Mouse (Mus musculus): ENCODE measurements around the gene Fgfrl1.

The Fgfrl1 gene

GRCm38 (mm10) chr5:108667370-108667769 is 24.8 kb upstream of the Fgfrl1 start:
- no peak for DNase-seq (ENCODE audit: low spot score)

DNA sequence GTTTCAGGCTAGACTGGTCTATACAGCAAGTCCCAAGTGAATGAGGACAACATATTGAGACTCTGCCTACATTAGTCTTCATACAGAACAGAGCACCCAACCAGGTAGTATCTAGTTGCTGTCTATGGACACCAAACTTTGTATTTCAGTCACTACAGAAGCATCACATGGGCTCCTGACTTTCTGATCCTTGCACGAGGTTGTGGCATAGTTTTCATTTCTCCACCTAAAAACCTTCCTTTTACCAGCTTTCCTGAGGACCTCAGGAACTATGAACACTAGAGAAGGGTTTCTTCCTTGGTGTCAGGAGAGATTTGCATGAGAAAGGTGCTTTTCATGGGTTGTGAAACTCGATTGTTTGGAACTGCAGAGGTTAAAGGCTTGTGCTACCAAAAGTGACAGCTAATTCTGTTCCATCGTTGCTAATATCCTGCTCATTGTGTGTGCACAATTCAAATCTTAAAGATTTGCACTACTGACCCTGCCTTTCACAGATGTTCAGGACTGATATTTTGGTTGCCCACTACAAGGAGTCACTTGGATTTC is 23.7 kb upstream of the Fgfrl1 start:
- DNase-seq (ENCODE audit: low spot score) = no peak

- DNase-seq (ENCODE audit: low spot score) = peak; percentile 83
Measured at GRCm38 (mm10) chr5:108668977-108669936, 22.9 kb upstream of the Fgfrl1 start, which contains the start of gene Dgkq. Gene Dgkq, minus strand, starts transcription at chr5:108669672.

- DNase-seq (ENCODE audit: low spot score) = no peak
Measured at GRCm38 (mm10) chr5:108669986-108670385, 22.2 kb upstream of the Fgfrl1 start.

DNA sequence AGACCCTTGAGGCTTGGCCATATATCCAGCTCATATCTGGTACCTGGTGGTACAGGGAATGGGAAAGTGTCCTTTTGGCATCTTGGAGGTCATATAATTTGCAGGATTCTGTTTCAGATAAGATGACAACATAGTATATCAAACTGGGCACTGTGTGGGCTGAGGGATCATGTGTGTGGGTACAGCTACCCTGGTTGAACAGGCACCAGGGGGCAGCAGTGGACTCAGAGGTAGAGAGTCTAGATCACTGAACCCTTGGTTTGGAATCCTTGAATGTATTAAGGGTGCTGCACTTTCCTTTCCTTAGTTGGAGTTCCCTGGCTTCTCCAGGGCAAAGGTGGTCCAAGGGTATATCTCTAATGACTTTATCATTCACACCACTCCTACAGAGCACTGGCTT is 21.4 kb upstream of the Fgfrl1 start:
- peak; percentile 52 for DNase-seq (ENCODE audit: low spot score)

DNA sequence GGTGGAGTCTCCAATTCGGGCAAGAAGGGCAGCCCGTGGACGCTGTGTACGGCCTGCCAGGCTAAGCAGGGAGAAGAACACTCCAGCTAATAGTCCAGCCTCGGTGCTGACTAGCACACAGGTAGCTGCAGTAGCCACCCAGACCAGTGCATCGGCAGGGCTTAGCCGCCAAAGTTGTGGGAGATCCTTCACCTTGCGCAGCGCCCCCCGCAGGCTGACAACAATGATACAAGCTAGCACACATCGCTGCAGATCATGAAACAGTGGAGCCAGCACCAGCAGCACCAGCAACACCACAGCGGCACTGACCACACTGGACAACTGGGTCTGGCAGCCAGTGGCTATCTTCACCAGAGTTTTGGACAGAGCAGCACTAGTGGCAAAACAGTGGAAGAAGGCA is 20.4 kb upstream of the Fgfrl1 start:
- DNase-seq (ENCODE audit: low spot score) = no peak

- DNase-seq (ENCODE audit: low spot score) = no peak
Measured at GRCm38 (mm10) chr5:108674624-108675023, 17.6 kb upstream of the Fgfrl1 start.

DNA sequence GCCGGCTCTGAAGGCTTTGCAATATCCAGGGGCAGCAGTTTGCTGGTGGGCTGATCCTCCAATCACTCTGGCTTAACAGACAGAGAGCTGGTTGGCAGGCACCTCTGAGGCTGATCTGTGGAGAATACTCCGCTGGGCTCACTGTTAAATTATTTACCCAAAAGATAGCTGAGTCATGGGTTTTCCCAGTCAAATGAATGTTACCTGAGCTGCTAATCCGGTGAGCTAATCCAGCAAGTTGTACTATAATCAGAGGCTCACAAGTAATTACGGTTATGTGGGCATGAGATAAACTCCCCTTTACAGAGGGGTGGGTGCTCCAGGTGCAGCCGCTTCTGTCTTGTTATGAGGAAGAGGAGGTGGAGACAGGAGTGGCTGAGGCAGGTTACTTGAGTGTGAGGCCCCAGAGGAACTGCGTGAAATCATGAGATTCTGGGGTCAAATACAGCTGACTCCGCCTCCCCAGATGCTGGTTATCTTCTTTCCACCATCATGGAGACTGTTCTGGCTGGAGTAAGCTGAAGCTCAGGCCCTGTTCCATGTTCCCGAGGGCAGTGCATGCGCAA is 16.8 kb upstream of the Fgfrl1 start, which contains the start of gene Slc26a1:
Gene Slc26a1, minus strand, starts transcription at position 319 of the 566 bp plus-strand sequence.
- no peak for DNase-seq (ENCODE audit: low spot score)

DNA sequence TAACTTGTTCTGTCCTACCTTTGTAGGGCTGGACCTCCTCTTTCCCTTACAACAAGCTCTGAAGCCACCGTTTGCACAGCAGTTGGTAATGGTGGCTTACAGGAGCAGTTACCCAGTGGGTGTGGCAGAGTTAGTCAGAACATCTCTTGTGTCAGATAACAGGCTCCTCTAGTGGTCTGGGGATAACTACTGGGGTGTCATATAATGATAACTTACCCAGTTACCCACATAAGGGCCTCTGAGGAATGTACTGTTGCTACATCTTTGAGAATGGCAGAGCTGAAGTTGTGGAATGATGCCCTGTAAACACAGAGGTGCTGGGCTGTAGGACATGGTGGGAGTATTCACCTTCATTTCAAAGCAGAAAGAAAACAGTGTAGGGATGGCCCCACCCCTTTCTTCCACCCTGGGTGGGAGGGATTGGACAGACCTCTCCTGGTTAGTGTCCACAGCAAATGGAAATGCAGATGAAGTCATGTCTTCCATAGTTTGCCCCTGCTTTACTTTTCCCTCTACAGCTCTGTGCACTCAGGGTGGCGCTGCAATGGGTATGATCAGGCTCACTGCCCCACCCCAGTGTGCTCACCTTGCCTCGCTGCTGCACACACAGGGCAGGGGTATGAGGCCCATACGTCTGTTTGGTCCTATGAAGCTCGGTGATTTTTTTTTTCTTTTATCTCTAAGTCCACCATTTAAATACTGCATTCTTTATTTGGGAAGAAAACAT is 15.2 kb upstream of the Fgfrl1 start:
- DNase-seq (ENCODE audit: low spot score) = no peak

GRCm38 (mm10) chr5:108677605-108678295 is 14.4 kb upstream of the Fgfrl1 start:
- DNase-seq (ENCODE audit: low spot score) = no peak

DNA sequence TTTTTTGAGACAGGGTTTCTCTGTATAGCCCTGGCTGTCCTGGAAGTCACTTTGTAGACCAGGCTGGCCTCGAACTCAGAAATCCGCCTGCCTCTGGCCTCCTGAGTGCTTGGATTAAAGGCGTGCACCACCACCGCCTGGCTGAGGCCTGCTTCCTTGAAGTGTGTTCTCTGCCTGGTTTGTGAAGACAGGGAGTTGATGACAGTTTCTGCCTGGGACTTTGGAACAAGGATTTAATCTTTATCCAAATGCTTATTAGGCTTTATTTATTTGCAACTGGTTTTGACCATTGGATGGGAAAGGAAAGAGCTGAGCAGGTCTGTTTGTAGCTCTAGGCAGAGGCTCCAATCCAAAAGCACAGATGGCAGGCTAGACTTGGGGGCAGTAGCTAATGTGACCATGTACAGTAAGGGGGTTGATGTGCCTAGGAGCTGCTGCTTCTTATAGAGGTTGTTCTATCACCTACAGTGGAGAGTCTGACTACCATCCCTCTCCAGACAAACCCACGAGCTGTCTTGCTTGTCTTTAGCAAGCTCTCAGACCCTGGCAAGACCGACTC is 13.8 kb upstream of the Fgfrl1 start:
- DNase-seq (ENCODE audit: low spot score) = no peak

DNA sequence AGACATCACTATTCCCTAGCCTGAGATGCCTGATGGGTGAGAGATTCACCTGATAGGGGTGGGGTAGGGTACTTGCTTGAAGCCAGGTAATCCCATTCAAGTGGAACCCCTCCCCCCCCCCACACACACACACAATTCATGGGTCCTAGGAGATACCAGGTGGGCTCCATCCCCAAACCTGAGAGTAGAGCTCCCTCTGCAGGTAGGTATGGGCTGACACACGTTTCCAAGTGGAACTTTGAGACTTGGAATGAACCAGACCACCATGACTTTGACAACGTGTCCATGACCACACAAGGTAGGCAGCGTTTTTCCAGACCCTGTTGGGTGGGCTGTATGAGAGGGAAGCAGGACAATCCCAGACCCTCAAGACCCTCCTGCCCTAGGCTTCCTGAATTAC is 12.3 kb upstream of the Fgfrl1 start:
- no peak for DNase-seq (ENCODE audit: low spot score)

DNA sequence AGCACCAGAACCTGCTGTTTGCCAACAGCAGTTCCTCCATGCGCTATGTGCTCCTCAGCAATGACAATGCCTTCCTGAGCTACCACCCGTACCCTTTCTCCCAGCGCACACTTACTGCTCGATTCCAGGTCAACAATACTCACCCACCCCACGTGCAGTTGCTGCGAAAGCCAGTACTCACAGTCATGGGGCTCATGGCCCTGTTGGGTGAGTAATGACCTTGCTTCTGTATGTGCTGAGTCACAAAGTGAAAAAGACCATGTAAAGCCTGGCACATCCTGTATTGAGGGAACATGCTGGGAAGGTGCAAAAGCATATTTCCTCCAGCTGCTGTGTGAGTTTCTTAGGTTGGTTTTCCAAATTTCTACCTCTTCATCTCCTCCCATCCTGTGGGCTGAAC is 11.3 kb upstream of the Fgfrl1 start:
- DNase-seq (ENCODE audit: low spot score) = no peak

DNA sequence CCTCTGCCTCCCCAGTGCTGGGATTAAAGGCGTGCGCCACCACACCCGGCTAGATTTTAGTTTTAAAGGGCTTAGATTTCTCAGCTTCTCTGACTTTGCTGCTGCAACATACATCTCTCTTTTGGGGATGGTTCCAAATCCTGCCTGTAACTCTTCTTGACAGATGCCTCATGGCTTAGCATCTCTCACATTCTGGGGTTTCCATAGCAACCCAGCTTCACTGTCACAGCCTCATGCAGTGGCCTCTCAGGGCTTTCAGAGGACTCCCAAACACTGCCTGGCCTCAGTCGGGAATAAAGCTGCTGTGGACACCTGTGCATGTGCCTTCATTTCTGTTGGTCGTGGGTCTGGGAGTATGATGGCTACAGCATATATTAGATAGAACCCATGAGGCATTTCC is 3.1 kb upstream of the Fgfrl1 start:
- DNase-seq (ENCODE audit: low spot score) = no peak

DNA sequence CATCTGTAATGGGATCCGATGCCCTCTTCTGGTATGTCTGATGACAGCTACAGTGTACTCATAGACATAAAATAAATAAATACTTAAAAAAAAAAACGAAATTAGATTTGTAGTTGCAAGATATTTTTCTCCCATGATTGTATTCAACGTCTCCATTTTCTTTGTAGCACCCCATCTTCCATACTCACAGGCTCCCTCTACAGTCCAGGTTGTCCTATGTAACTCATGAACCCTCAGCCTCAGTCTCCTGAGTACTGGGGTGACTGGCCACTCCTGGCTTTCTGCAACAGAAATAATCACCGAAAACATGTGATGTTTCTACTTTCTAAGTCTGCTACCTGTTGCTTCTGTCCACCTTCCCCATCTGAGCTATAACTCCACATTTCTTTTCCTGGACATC is 1.0 kb upstream of the Fgfrl1 start:
- DNase-seq (ENCODE audit: low spot score) = no peak

- DNase-seq (ENCODE audit: low spot score) = peak; percentile 72
Measured at GRCm38 (mm10) chr5:108693872-108694288, 1.7 kb downstream of the Fgfrl1 start.

- DNase-seq (ENCODE audit: low spot score) = no peak
Measured at GRCm38 (mm10) chr5:108694352-108695261, 2.4 kb downstream of the Fgfrl1 start.

DNA sequence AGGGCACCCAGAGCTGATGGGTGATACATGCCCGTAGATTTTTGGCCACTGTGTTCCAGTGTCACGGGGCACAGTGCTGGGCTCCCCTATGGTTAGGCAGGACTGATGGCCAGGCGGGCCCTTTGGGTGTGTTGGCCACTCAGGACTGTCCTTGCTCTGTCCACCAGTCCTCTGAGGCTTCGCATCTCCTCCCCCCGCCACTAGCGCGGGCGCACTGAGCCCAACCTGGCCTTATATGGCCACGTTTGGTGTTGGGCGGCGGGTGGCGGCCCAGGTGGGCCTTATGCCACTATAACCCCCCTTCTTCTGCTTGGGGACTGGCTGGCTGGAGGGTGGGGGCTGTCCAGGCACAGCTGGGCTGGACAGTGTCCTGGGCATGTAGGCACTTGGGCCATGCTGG is 3.7 kb downstream of the Fgfrl1 start:
- DNase-seq (ENCODE audit: low spot score) = no peak

DNA sequence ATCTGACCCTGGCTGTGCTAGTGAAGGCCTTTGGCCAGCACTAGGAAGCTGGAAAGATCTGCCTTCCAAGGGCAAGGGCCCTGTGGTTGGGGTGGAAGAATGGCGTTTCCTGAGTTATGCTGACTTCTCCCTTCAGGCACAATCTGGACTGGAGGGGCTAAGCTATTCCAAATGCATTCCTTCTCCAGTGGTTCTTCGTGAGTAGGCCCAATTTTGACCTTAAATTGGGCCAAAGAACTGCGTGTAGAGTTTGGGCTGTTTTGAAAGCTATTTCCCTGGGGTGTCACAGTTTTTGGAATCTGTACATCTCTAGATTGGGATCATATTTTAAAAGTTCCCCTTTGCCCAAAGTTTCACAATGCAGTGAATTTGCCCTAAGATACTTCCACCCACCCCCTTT is 4.4 kb downstream of the Fgfrl1 start:
- no peak for DNase-seq (ENCODE audit: low spot score)

DNA sequence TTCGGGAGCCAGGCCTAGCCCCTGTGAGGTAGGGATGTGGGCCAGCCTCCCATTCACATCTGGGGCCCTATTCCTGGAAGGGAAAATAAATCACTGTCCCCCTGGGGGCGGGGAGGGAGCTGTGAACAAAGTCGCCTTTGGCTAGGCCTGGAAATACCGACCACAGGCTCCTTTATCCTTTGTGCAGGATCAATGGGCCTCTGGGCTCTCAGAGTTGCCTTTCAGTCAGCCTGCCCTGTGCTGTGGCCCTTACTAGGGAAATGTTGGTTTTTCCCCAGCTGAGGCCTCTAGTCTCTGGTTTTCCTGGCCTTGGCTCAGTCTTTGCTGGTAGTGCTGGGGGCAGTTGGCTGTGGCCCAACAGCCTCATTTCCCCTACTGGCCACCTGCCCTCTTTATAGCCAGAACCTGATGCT is 5.2 kb downstream of the Fgfrl1 start:
- DNase-seq (ENCODE audit: low spot score) = no peak
